Mouse (Mus musculus) WW6 (cell line): ENCODE data around the gene Igsf11.
A peak's percentile ranks its signal among the peaks of the same experiment; 100 is the strongest.
"Not testable (repeated sequence)": the region's sequence is repeated elsewhere in the genome, so short reads cannot be mapped to it uniquely, and the experiment has no call there.

Experiments
- DNase-seq: peaks from one replicate; pipeline ENCODE4 v3.0.0-alpha.2; 2013; ENCODE audit warnings: low read depth, low spot score

The Igsf11 gene

GRCm38 (mm10) chr16:38982508-38983236 is 90.2 kb downstream of the Igsf11 start:
- DNase-seq = no peak

DNA sequence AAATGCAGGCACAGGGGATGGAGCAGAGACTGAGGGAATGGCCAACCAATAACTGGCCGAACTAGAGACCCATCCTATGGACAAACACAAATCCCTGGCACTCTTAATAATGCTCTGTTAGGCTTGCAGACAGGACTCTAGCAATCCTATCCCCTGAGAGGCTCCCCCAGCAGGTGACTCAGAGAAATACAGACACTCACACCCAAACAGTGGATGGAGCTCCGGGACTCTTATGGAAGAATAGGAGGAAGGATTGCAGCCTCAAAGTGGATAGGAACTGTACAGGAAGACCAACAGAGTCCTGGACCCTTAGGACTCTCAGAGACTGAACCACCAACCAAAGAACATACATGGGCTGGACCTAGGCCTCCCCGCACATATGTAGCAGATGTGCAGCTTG is 91.4 kb downstream of the Igsf11 start:
- not testable (repeated sequence) for DNase-seq

- no peak for DNase-seq
These were observed 92.9 kb downstream of the Igsf11 start for GRCm38 (mm10) chr16:38985411-38985810.

DNA sequence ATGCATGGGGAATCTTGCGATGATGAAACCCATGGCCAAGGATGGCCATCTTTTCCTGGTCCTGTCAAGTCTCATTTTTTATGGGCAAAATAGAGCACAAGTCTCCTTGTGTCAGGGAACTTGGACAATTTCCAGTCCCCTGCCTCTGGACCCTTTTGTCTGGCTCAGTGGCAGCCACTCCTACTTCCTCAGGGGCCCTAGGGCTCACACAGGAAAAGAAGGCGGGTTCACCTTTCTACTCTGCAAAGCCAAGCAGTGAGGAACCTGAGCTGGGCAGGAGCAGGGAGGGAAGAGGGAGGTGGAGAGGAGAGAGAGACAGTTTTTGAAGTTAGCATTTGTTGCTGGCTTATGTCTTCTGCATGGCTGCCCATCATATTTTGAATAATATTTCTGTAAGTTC is 93.9 kb downstream of the Igsf11 start:
- no peak for DNase-seq

GRCm38 (mm10) chr16:38993711-38994110 is 101.2 kb downstream of the Igsf11 start:
- no peak for DNase-seq

DNA sequence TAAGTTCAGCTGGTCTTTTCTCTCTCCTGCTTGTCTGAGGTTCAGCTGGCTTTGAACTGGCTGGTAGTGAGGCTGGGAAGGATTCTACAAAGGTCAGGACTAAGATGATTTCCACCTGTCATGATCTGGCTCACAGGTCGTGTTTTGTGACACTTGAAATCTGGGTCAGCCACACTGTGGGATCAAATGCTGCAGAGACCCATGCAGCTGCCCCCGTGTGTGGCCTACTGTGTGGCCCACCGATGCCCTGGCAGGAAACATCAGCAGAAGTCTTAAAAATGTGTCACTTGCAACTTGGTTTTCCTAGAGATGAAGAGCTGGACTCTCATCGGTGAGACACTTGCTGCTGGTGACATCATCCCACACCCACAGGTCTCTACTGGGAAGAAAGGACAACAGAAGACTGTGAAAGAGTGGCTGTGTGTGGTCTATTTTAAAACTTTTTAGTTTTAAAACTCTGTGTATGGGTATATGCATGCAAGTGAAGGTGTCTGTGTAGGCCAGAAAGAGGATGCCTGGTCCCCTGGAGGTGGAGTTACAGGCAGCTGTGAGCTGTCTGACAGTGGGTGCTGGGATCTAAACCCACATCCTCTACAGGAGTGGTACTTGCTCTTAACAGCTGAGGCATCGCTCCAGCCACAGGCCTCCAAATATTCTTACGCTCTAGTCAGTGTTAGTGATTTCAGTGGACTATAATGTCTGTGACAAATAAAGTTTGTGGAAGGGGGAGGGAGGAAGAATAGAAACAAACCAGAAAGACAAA is 106.2 kb downstream of the Igsf11 start:
- DNase-seq = no peak

DNA sequence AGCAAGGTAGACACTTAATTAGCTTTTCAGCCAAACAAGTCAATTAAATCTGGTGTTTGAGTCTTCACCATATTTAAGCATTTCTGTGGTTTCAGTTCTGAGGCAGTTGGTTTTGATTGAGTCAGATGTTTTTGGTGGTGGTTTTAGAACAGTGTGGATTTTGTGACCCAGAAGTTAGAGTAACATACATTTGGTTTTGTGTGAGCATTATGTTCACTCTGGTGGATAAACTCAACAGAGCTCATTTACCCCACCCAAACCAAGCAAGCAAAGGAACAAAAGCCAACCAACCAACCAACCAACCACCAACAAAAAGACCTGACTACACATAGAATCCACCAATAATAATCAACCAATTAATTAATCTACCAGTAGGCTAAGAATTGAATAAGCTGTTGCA is 106.8 kb downstream of the Igsf11 start:
- DNase-seq = no peak

- DNase-seq = no peak
These were observed 114.5 kb downstream of the Igsf11 start for GRCm38 (mm10) chr16:39006978-39007377.

- DNase-seq = no peak
These were observed 127.0 kb downstream of the Igsf11 start for GRCm38 (mm10) chr16:39019449-39019848.

- no peak for DNase-seq
These were observed 133.7 kb downstream of the Igsf11 start for GRCm38 (mm10) chr16:39025989-39026736.

DNA sequence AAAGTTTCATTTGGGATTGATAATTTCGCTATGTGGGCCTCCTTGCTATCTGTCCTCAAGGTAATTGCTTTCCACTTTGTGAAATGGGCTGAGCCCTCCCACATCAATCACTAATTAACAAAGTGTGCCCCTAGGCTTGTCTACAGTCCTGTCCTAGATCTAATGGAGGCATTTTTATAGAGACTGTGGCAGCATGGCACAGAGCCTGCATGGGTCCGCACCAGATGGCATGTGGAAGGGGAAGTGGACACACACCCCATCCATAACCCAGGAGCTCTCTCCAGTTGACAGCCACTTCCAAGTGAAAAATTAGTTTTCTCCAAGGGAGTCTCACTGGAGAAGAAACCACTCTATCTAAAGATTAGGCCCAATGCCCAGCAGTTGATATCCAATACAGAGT is 138.9 kb downstream of the Igsf11 start:
- no peak for DNase-seq

DNA sequence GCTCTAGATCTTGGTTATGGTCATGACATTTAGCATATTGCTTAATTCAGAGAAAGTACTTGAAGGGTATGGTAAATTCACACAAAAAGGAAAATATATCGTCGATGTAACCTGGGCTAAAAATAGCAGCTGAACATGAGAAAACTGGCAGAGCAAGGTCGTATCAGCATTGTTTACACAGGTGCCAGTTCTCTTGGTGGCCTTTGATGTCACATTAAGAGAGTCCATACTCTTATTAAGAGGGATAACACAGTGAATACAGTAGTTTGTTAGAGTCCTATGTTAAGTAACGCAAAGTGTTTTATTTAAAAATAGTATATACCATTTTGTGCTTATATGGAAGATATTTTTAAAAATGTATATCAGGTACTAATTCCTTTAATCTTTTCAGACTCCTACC is 144.8 kb downstream of the Igsf11 start:
- DNase-seq = no peak

GRCm38 (mm10) chr16:39044381-39044780 is 151.9 kb downstream of the Igsf11 start:
- DNase-seq = no peak

GRCm38 (mm10) chr16:39048889-39049288 is 156.4 kb downstream of the Igsf11 start:
- DNase-seq = no peak

DNA sequence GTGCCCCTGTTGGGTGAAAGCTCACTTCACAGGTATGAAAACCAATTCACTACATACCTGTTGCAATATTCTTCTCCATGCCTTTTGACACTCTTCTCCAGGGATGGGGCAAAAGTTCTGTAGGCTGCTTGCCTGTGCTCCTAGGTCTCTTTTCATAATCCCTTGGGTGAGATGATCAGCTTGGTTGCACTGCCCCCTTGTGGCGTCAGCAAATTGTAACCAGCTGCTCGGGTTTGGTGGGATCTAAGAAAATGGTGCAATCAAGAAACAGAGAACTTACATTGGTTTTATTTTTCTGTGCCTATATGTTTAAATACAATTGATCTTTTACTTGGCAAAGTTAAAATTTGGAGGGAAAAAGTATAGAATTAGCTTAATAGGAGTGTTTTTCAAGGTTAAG is 160.5 kb downstream of the Igsf11 start:
- DNase-seq = peak; percentile 26

- no peak for DNase-seq
These were observed 161.3 kb downstream of the Igsf11 start for GRCm38 (mm10) chr16:39053779-39054178.

GRCm38 (mm10) chr16:39056061-39056460 is 163.6 kb downstream of the Igsf11 start:
- DNase-seq = peak; percentile 36

DNA sequence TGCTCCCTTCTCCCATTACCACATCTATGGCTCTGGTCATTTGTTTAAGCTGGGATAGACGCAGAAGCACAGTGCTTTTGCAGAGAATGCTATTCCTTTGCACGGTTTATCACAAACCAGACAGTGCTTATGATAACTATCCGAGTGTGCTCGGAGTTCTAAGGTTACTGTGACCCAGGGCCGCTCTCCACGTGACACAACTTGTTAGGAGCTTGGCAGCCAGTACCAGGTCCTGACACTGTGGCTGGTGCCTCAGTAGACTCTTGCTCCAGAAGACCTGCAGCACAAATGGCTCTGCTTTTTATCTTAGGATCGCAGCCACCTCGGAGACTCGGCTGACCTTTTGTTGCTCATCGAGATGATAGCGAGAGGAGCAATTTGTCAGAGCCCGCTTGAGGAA is 164.5 kb downstream of the Igsf11 start:
- no peak for DNase-seq

GRCm38 (mm10) chr16:39058869-39059268 is 166.4 kb downstream of the Igsf11 start:
- DNase-seq = no peak

DNA sequence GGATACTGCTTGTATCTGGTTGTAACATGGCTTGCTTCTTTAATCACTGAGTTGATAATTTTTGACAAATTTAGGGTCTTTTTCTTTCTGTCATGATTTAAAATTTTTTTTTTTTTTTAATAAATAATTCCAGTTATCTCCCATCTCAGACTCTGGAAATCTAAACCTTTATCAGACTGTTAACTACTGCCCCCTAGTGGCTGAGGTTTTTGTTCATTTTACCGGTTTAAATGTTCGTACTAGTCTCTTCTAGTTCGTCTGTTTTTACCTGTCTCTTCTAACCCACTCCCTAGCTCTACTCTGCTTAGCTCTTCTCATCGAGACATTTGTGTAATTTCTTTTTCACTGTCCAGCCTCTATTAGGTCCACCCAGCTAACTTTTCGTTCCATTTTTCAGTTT is 170.1 kb downstream of the Igsf11 start:
- DNase-seq = no peak

GRCm38 (mm10) chr16:39065576-39065975 is 173.1 kb downstream of the Igsf11 start:
- DNase-seq = no peak

GRCm38 (mm10) chr16:39071431-39071830 is 179.0 kb downstream of the Igsf11 start:
- no peak for DNase-seq
